Mouse (Mus musculus): ENCODE results near the gene Kit. TPM values are rescaled to one million over a fixed set of nuclear protein-coding genes. Genes with fewer than 3 reads are reported as not detected.

The Kit gene
- polyA plus RNA-seq, 1 experiment from 2014 or later, result 13.0 TPM

- no peak overlapping the region for H3K4me2 ChIP-seq (ENCODE audit: low read depth, low read length)
- WGBS, result 78% methylated on average over 5 of the region's 5 CpGs
- H3K27ac ChIP-seq (ENCODE audit: low read length), result no peak overlapping the region
- no peaks in the 10 kb centered on the region for H3K9me3 ChIP-seq (replicated peaks; ENCODE audit: control insufficient read depth, low read length)
- no peak for ATAC-seq (replicated peaks; ENCODE audit: extremely low read depth, insufficient read depth, low FRiP score)
- no peaks in the 10 kb centered on the region for H3K27me3 ChIP-seq (ENCODE audit: control insufficient read depth, insufficient read depth, low read length)
- no peaks in the 10 kb centered on the region for H3K36me3 ChIP-seq (ENCODE audit: control insufficient read depth, insufficient read depth)
- H3K9ac ChIP-seq (ENCODE audit: low read length), result no peak overlapping the region
- no peak overlapping the region for H3K4me3 ChIP-seq (ENCODE audit: low read length)
- H3K4me1 ChIP-seq (ENCODE audit: control insufficient read depth, insufficient read depth, low read length), result no peaks in the 10 kb centered on the region
Measured at GRCm38 (mm10) chr5:75671136-75671788, 96.5 kb downstream of the Kit start.

GRCm38 (mm10) chr5:75676024-75676423 lies 101.3 kb downstream of the Kit start:
- no peak overlapping the region for H3K27ac ChIP-seq (ENCODE audit: low read length)
- ATAC-seq (replicated peaks; ENCODE audit: extremely low read depth, insufficient read depth, low FRiP score), result no peak
- H3K4me2 ChIP-seq (ENCODE audit: low read depth, low read length), result no peak overlapping the region
- no peaks in the 10 kb centered on the region for H3K9me3 ChIP-seq (replicated peaks; ENCODE audit: control insufficient read depth, low read length)
- no peak overlapping the region for H3K4me3 ChIP-seq (ENCODE audit: low read length)
- no peaks in the 10 kb centered on the region for H3K27me3 ChIP-seq (ENCODE audit: control insufficient read depth, insufficient read depth, low read length)
- 76% methylated on average over 3 of the region's 3 CpGs for WGBS
- H3K36me3 ChIP-seq (ENCODE audit: control insufficient read depth, insufficient read depth), result no peaks in the 10 kb centered on the region
- no peaks in the 10 kb centered on the region for H3K4me1 ChIP-seq (ENCODE audit: control insufficient read depth, insufficient read depth, low read length)
- H3K9ac ChIP-seq (ENCODE audit: low read length), result no peak overlapping the region

- Histone ChIP-seq H3K9me3 (replicated peaks; ENCODE audit: control insufficient read depth, low read length) (no peaks in the 10 kb centered on the region), H3K27ac (ENCODE audit: low read length) (no peak overlapping the region), H3K4me2 (ENCODE audit: low read depth, low read length) (no peak overlapping the region), H3K4me3 (ENCODE audit: low read length) (no peak overlapping the region), H3K36me3 (ENCODE audit: control insufficient read depth, insufficient read depth) (no peaks in the 10 kb centered on the region), H3K27me3 (ENCODE audit: control insufficient read depth, insufficient read depth, low read length) (no peaks in the 10 kb centered on the region), H3K4me1 (ENCODE audit: control insufficient read depth, insufficient read depth, low read length) (no peaks in the 10 kb centered on the region), H3K9ac (ENCODE audit: low read length) (no peak overlapping the region)
- ATAC-seq (replicated peaks; ENCODE audit: extremely low read depth, insufficient read depth, low FRiP score), result no peak
- WGBS, result 69% methylated on average over 3 of the region's 3 CpGs
Measured at GRCm38 (mm10) chr5:75679896-75680295, 105.2 kb downstream of the Kit start.

GRCm38 (mm10) chr5:75695162-75695809 lies 120.6 kb downstream of the Kit start:
- no peak overlapping the region for H3K9ac ChIP-seq (ENCODE audit: low read length)
- H3K27ac ChIP-seq (ENCODE audit: low read length), result no peak overlapping the region
- no peak overlapping the region for H3K4me3 ChIP-seq (ENCODE audit: low read length)
- ATAC-seq (replicated peaks; ENCODE audit: extremely low read depth, insufficient read depth, low FRiP score), result no peak
- no peaks in the 10 kb centered on the region for H3K9me3 ChIP-seq (replicated peaks; ENCODE audit: control insufficient read depth, low read length)
- WGBS, result 78% methylated on average over 12 of the region's 12 CpGs
- H3K36me3 ChIP-seq (ENCODE audit: control insufficient read depth, insufficient read depth), result no peaks in the 10 kb centered on the region
- H3K4me1 ChIP-seq (ENCODE audit: control insufficient read depth, insufficient read depth, low read length), result no peaks in the 10 kb centered on the region
- H3K27me3 ChIP-seq (ENCODE audit: control insufficient read depth, insufficient read depth, low read length), result no peaks in the 10 kb centered on the region
- no peak overlapping the region for H3K4me2 ChIP-seq (ENCODE audit: low read depth, low read length)

- Histone ChIP-seq H3K4me3 (ENCODE audit: low read length) (no peak overlapping the region), H3K4me1 (ENCODE audit: control insufficient read depth, insufficient read depth, low read length) (no peaks in the 10 kb centered on the region), H3K9ac (ENCODE audit: low read length) (no peak overlapping the region), H3K36me3 (ENCODE audit: control insufficient read depth, insufficient read depth) (no peaks in the 10 kb centered on the region), H3K27me3 (ENCODE audit: control insufficient read depth, insufficient read depth, low read length) (no peaks in the 10 kb centered on the region), H3K9me3 (replicated peaks; ENCODE audit: control insufficient read depth, low read length) (no peaks in the 10 kb centered on the region; the same call in 1 of the 2 replicates), H3K4me2 (ENCODE audit: low read depth, low read length) (no peak overlapping the region), H3K27ac (ENCODE audit: low read length) (no peak overlapping the region)
- 80% methylated on average over 5 of the region's 5 CpGs for WGBS
- no peak for ATAC-seq (replicated peaks; ENCODE audit: extremely low read depth, insufficient read depth, low FRiP score)
Measured at GRCm38 (mm10) chr5:75696960-75697359, 122.2 kb downstream of the Kit start.

- H3K36me3 ChIP-seq (ENCODE audit: control insufficient read depth, insufficient read depth), result no peaks in the 10 kb centered on the region
- ATAC-seq (replicated peaks; ENCODE audit: extremely low read depth, insufficient read depth, low FRiP score), result no peak
- H3K4me2 ChIP-seq (ENCODE audit: low read depth, low read length), result no peak overlapping the region
- WGBS, result 80% methylated on average over 8 of the region's 8 CpGs
- no peaks in the 10 kb centered on the region for H3K27me3 ChIP-seq (ENCODE audit: control insufficient read depth, insufficient read depth, low read length)
- no peak overlapping the region for H3K9ac ChIP-seq (ENCODE audit: low read length)
- no peak overlapping the region for H3K27ac ChIP-seq (ENCODE audit: low read length)
- no peak overlapping the region for H3K4me3 ChIP-seq (ENCODE audit: low read length)
- H3K9me3 ChIP-seq (replicated peaks; ENCODE audit: control insufficient read depth, low read length), result peaks cover 7% of the 10 kb centered on the region
- no peaks in the 10 kb centered on the region for H3K4me1 ChIP-seq (ENCODE audit: control insufficient read depth, insufficient read depth, low read length)
Measured at GRCm38 (mm10) chr5:75698556-75698955, 123.8 kb downstream of the Kit start.

GRCm38 (mm10) chr5:75699081-75699480 lies 124.4 kb downstream of the Kit start:
- Histone ChIP-seq H3K36me3 (ENCODE audit: control insufficient read depth, insufficient read depth) (no peaks in the 10 kb centered on the region), H3K4me3 (ENCODE audit: low read length) (no peak overlapping the region), H3K4me2 (ENCODE audit: low read depth, low read length) (no peak overlapping the region), H3K9me3 (replicated peaks; ENCODE audit: control insufficient read depth, low read length) (peaks cover 7% of the 10 kb centered on the region), H3K27me3 (ENCODE audit: control insufficient read depth, insufficient read depth, low read length) (no peaks in the 10 kb centered on the region), H3K4me1 (ENCODE audit: control insufficient read depth, insufficient read depth, low read length) (no peaks in the 10 kb centered on the region), H3K9ac (ENCODE audit: low read length) (no peak overlapping the region), H3K27ac (ENCODE audit: low read length) (no peak overlapping the region)
- ATAC-seq (replicated peaks; ENCODE audit: extremely low read depth, insufficient read depth, low FRiP score), result no peak
- 60% methylated on average over 7 of the region's 7 CpGs for WGBS

GRCm38 (mm10) chr5:75699516-75699915 lies 124.8 kb downstream of the Kit start:
- H3K36me3 ChIP-seq (ENCODE audit: control insufficient read depth, insufficient read depth), result no peaks in the 10 kb centered on the region
- no peak overlapping the region for H3K4me3 ChIP-seq (ENCODE audit: low read length)
- 73% methylated on average over 9 of the region's 9 CpGs for WGBS
- no peak overlapping the region for H3K9ac ChIP-seq (ENCODE audit: low read length)
- no peak overlapping the region for H3K27ac ChIP-seq (ENCODE audit: low read length)
- no peak for ATAC-seq (replicated peaks; ENCODE audit: extremely low read depth, insufficient read depth, low FRiP score)
- H3K27me3 ChIP-seq (ENCODE audit: control insufficient read depth, insufficient read depth, low read length), result no peaks in the 10 kb centered on the region
- H3K4me1 ChIP-seq (ENCODE audit: control insufficient read depth, insufficient read depth, low read length), result no peaks in the 10 kb centered on the region
- no peak overlapping the region for H3K4me2 ChIP-seq (ENCODE audit: low read depth, low read length)
- H3K9me3 ChIP-seq (replicated peaks; ENCODE audit: control insufficient read depth, low read length), result peaks cover 7% of the 10 kb centered on the region

- Histone ChIP-seq H3K9ac (ENCODE audit: low read length) (no peak overlapping the region), H3K4me2 (ENCODE audit: low read depth, low read length) (no peak overlapping the region), H3K36me3 (ENCODE audit: control insufficient read depth, insufficient read depth) (no peaks in the 10 kb centered on the region), H3K27me3 (ENCODE audit: control insufficient read depth, insufficient read depth, low read length) (no peaks in the 10 kb centered on the region), H3K4me3 (ENCODE audit: low read length) (no peak overlapping the region), H3K9me3 (replicated peaks; ENCODE audit: control insufficient read depth, low read length) (peaks cover 7% of the 10 kb centered on the region), H3K27ac (ENCODE audit: low read length) (no peak overlapping the region), H3K4me1 (ENCODE audit: control insufficient read depth, insufficient read depth, low read length) (no peaks in the 10 kb centered on the region)
- peak; percentile 45 for ATAC-seq (replicated peaks; ENCODE audit: extremely low read depth, insufficient read depth, low FRiP score)
- 71% methylated on average over 12 of the region's 12 CpGs for WGBS
Measured at GRCm38 (mm10) chr5:75701662-75702061, 126.9 kb downstream of the Kit start.

All from heart, embryonic 16.5 days (tissue).